Mouse (Mus musculus) CH12.LX (cell line): ENCODE data around the gene Lzts2. TPM values are rescaled to one million over a fixed set of nuclear protein-coding genes. Genes with fewer than 3 reads are reported as not detected.

Source experiments
- DNase-seq: peaks from one replicate; pipeline ENCODE4 v3.0.0-alpha.2; 2013; ENCODE audit errors: extremely low read depth
- H3K27ac ChIP-seq: 2 replicates; pipeline ENCODE4 v1.5.1; 2012; ENCODE audit warnings: low read depth, mild to moderate bottlenecking, control low read depth, moderate library complexity; ENCODE audit not compliant: insufficient read depth
- H3K27me3 ChIP-seq: replicated peaks from 2 replicates; pipeline ENCODE3; 2012; ENCODE audit warnings: inconsistent platforms
- H3K36me3 ChIP-seq, 2 experiments: replicated peaks in 1 of 2; 2 replicates each; pipeline versions ENCODE3 to v1.6.1; 2012; ENCODE audit warnings: inconsistent platforms in 1 of 2, low read length in 1 of 2, mild to moderate bottlenecking in 1 of 2, mixed read lengths in 1 of 2, moderate library complexity in 1 of 2; ENCODE audit not compliant: control insufficient read depth in 1 of 2, insufficient read depth in 1 of 2
- H3K4me1 ChIP-seq, 2 experiments: 2 replicates each; pipeline ENCODE4 v1.6.1; 2012; ENCODE audit warnings: inconsistent platforms in 1 of 2, moderate library complexity in 1 of 2; ENCODE audit not compliant: insufficient read depth in 2 of 2, control insufficient read depth in 1 of 2
- H3K4me2 ChIP-seq: 2 replicates; pipeline ENCODE4 v1.6.1; 2012; ENCODE audit warnings: low read depth, mild to moderate bottlenecking, control low read depth; ENCODE audit not compliant: poor library complexity, insufficient read depth, severe bottlenecking
- H3K4me3 ChIP-seq, 3 experiments: fragments of 150-350 bp in 1 of 3; sonication (generic) in 1 of 3; replicated peaks in 1 of 3; 2 replicates each; pipeline versions ENCODE3 to v1.5.1; 2011 to 2012; ENCODE audit warnings: low read depth in 2 of 3, low read length in 2 of 3, mild to moderate bottlenecking in 2 of 3, moderate library complexity in 2 of 3, control low read depth in 1 of 3, improper control_type of control experiment in 1 of 3, inconsistent platforms in 1 of 3, mixed read lengths in 1 of 3; ENCODE audit not compliant: poor library complexity in 1 of 3
- H3K79me2 ChIP-seq: replicated peaks from 2 replicates; pipeline ENCODE4 v1.6.1; 2012; ENCODE audit warnings: mild to moderate bottlenecking, moderate library complexity; ENCODE audit not compliant: control insufficient read depth, poor library complexity, insufficient read depth, severe bottlenecking; ENCODE audit errors: extremely low read depth
- H3K9ac ChIP-seq: 2 replicates; pipeline ENCODE4 v1.6.1; 2012; ENCODE audit warnings: low read depth, mild to moderate bottlenecking, control low read depth, moderate library complexity; ENCODE audit not compliant: insufficient read depth
- H3K9me3 ChIP-seq: replicated peaks from 2 replicates; pipeline ENCODE3; 2012; ENCODE audit warnings: low read length, inconsistent platforms, mixed read lengths
- BHLHE40 ChIP-seq: IDR thresholded peaks from 2 replicates; pipeline ENCODE4 v1.6.1; 2011; ENCODE audit warnings: mild to moderate bottlenecking, low read depth, low read length, improper control_type of control experiment
- CHD1 ChIP-seq: IDR thresholded peaks from 2 replicates; pipeline ENCODE4 v1.6.1; 2012; ENCODE audit warnings: low read depth, low read length, improper control_type of control experiment, inconsistent platforms
- CHD2 ChIP-seq: IDR thresholded peaks from 2 replicates; pipeline ENCODE4 v1.6.1; 2011; ENCODE audit warnings: low read length, improper control_type of control experiment
- CTCF ChIP-seq, 2 experiments: IDR thresholded peaks in 1 of 2; conservative IDR thresholded peaks in 1 of 2; 2 replicates each; pipeline ENCODE4 v1.5.1; 2011 to 2012; ENCODE audit warnings: low read depth in 2 of 2, low read length in 2 of 2, improper control_type of control experiment in 1 of 2, inconsistent platforms in 1 of 2, mild to moderate bottlenecking in 1 of 2, moderate library complexity in 1 of 2
- ELF1 ChIP-seq: IDR thresholded peaks from 2 replicates; pipeline ENCODE4 v1.6.1; 2014; ENCODE audit warnings: low read depth, mild to moderate bottlenecking, inconsistent platforms, low read length, improper control_type of control experiment
- EP300 ChIP-seq: IDR thresholded peaks from 2 replicates; pipeline ENCODE4 v1.6.1; 2011; ENCODE audit warnings: low read length, improper control_type of control experiment
- GABPA ChIP-seq: IDR thresholded peaks from 2 replicates; pipeline ENCODE4 v1.6.1; 2012; ENCODE audit warnings: low read depth, low read length, improper control_type of control experiment, inconsistent platforms; ENCODE audit not compliant: insufficient replicate concordance
- HCFC1 ChIP-seq: IDR thresholded peaks from 2 replicates; pipeline ENCODE4 v1.6.1; 2012; ENCODE audit warnings: low read depth, mild to moderate bottlenecking, inconsistent platforms, low read length, improper control_type of control experiment
- IRF4 ChIP-seq: IDR thresholded peaks from 2 replicates; pipeline ENCODE4 v1.6.1; 2014; ENCODE audit warnings: low read depth, mild to moderate bottlenecking, inconsistent platforms, low read length, improper control_type of control experiment
- JUND ChIP-seq: conservative IDR thresholded peaks from 2 replicates; pipeline ENCODE4 v1.6.1; 2011; ENCODE audit warnings: low read depth, low read length, improper control_type of control experiment
- MAX ChIP-seq: IDR thresholded peaks from 2 replicates; pipeline ENCODE4 v1.6.1; 2011; ENCODE audit warnings: low read length, improper control_type of control experiment
- MAZ ChIP-seq: IDR thresholded peaks from 2 replicates; pipeline ENCODE4 v1.6.1; 2012; ENCODE audit warnings: low read depth, mild to moderate bottlenecking, inconsistent platforms, low read length, improper control_type of control experiment, moderate library complexity
- MXI1 ChIP-seq: IDR thresholded peaks from 2 replicates; pipeline ENCODE4 v1.6.1; 2011; ENCODE audit warnings: mild to moderate bottlenecking, low read depth, low read length, improper control_type of control experiment
- NELFE ChIP-seq: IDR thresholded peaks from 2 replicates; pipeline ENCODE4 v1.6.1; 2011; ENCODE audit warnings: low read depth, low read length, improper control_type of control experiment
- NRF1 ChIP-seq: IDR thresholded peaks from 2 replicates; pipeline ENCODE4 v1.6.1; 2014; ENCODE audit warnings: low read depth, mild to moderate bottlenecking, inconsistent platforms, low read length, improper control_type of control experiment, moderate library complexity
- POLR2AphosphoS2 ChIP-seq: IDR thresholded peaks from 2 replicates; pipeline ENCODE4 v1.6.1; 2011; ENCODE audit warnings: low read depth, low read length, improper control_type of control experiment
- RAD21 ChIP-seq: IDR thresholded peaks from 2 replicates; pipeline ENCODE4 v1.6.1; 2011; ENCODE audit warnings: low read depth, mild to moderate bottlenecking, low read length, improper control_type of control experiment, moderate library complexity
- SIN3A ChIP-seq: IDR thresholded peaks from 2 replicates; pipeline ENCODE4 v1.6.1; 2012; ENCODE audit warnings: low read length, improper control_type of control experiment, inconsistent platforms
- SMC3 ChIP-seq: IDR thresholded peaks from 2 replicates; pipeline ENCODE4 v1.6.1; 2011; ENCODE audit warnings: low read depth, low read length, improper control_type of control experiment
- TCF12 ChIP-seq: IDR thresholded peaks from 2 replicates; pipeline ENCODE4 v1.6.1; 2014; ENCODE audit warnings: low read depth, mild to moderate bottlenecking, inconsistent platforms, low read length, improper control_type of control experiment
- UBTF ChIP-seq: IDR thresholded peaks from 2 replicates; pipeline ENCODE4 v1.6.1; 2012; ENCODE audit warnings: low read depth, mild to moderate bottlenecking, inconsistent platforms, low read length, improper control_type of control experiment, moderate library complexity
- USF1 ChIP-seq: IDR thresholded peaks from 2 replicates; pipeline ENCODE4 v1.6.1; 2014; ENCODE audit warnings: low read depth, mild to moderate bottlenecking, inconsistent platforms, low read length, improper control_type of control experiment
- ZMIZ1 ChIP-seq: IDR thresholded peaks from 2 replicates; pipeline ENCODE4 v1.6.1; 2012; ENCODE audit warnings: low read depth, mild to moderate bottlenecking, inconsistent platforms, low read length, improper control_type of control experiment
- dilution Hi-C: fragments of 300-500 bp; cut with MboI; formaldehyde crosslinking; loops from 2 replicates; pipeline ENCODE4 v1.14.3; 2020; ENCODE audit warnings: low sequenced_read_pairs; ENCODE audit not compliant: extremely low pct_unique_long_range_greater_than_20kb, extremely low pct_ligation_motif_present
- in situ Hi-C: fragments of 300-500 bp; cut with MboI; formaldehyde crosslinking; loops from 3 replicates; pipeline ENCODE4 v1.14.3; 2019; ENCODE audit warnings: low sequenced_read_pairs, low pct_ligation_motif_present, low pct_unique_long_range_greater_than_20kb, mixed read lengths
- polyA plus RNA-seq: library from polyadenylated mRNA; unstranded; fragments of >175 nt; gene quantifications from 2 replicates; pipeline ENCODE4 v1.2.1, GENCODE M21; 2012; ENCODE audit warnings: low read depth; ENCODE audit not compliant: insufficient read length
- total RNA-seq, 2 experiments: library from RNA; depleted of rRNA; stranded (reverse); fragments of 300-350 nt in 1 of 2; fragments of >200 nt in 1 of 2; gene quantifications; 2 replicates each; pipeline ENCODE4 v1.2.3; 2012 to 2014

Gene Lzts2
- total and polyA plus RNA-seq, 3 experiments = 0.68 to 22.1 (median 2.2) TPM

- Histone ChIP-seq H3K79me2 (peaks cover 5% of the 10 kb centered on the region; the same call in 1 of the 2 replicates), H3K9ac (peak overlapping the region; percentile 87), H3K36me3 (peaks cover 2 to 10% of the 10 kb centered on the region in 2 experiments), H3K4me3 (peak overlapping the region; percentile 28 to 72 (median 41)), H3K9me3 (no peaks in the 10 kb centered on the region), H3K27ac (peak overlapping the region; percentile 73), H3K27me3 (peaks cover 40% of the 10 kb centered on the region), H3K4me2 (peak overlapping the region; percentile 77), H3K4me1 (peaks cover 23 to 43% of the 10 kb centered on the region in 2 experiments)
- DNase-seq = no peak
- no peak for TF ChIP-seq ELF1
- peak; percentile 34; the same call in 1 of the 2 replicates for TF ChIP-seq MAZ
- TF ChIP-seq POLR2AphosphoS2 = no peak
- peak; percentile 25 for TF ChIP-seq SMC3
- peak; percentile 35; the same call in 1 of the 2 replicates for TF ChIP-seq SIN3A
- TF ChIP-seq MAX = 0 out of 2 replicates have a peak, but pooled peaks have one; percentile 4
- 0 out of 2 replicates have a peak, but pooled peaks have one; percentile 54 for TF ChIP-seq UBTF
- TF ChIP-seq CTCF (conservative IDR thresholded peaks at IDR 0.05 in 1 of 2, IDR thresholded peaks at IDR 0.05 in 1 of 2; ENCODE audit: low read depth in 2 of 2, low read length in 2 of 2) = peak in 1 of 2 experiments; percentile 46; a peak in 2 of 4 replicates
- in situ Hi-C loops = no loop called here
- dilution Hi-C loops = no loop called here
Observed at GRCm38 (mm10) chr19:45017216-45017771, 3.1 kb downstream of the Lzts2 start.

- H3K4me1 ChIP-seq = peaks cover 23 to 43% of the 10 kb centered on the region in 2 experiments
- DNase-seq = no peak
Observed at GRCm38 (mm10) chr19:45017909-45018308, 3.7 kb downstream of the Lzts2 start.

More at GRCm38 (mm10) chr19:45017909-45018308, 3.7 kb downstream of the Lzts2 start:
- H3K79me2 ChIP-seq = peaks cover 5% of the 10 kb centered on the region; the same call in 1 of the 2 replicates
- no peaks in the 10 kb centered on the region for H3K9me3 ChIP-seq
- H3K27me3 ChIP-seq = peaks cover 44% of the 10 kb centered on the region
- peak overlapping the region; percentile 77 for H3K4me2 ChIP-seq
- in situ Hi-C loops = no loop called here
- H3K4me3 ChIP-seq = peak overlapping the region; percentile 20 to 72 (median 36)
- no peak for TF ChIP-seq ZMIZ1
- TF ChIP-seq CHD2 = peak; percentile 38; the same call in 1 of the 2 replicates
- peak; percentile 14; the same call in 1 of the 2 replicates for TF ChIP-seq HCFC1
- no peak for TF ChIP-seq POLR2AphosphoS2
- TF ChIP-seq EP300 = no peak
- TF ChIP-seq NRF1 = peak; percentile 49
- no peak for TF ChIP-seq JUND
- no peak for TF ChIP-seq USF1
- TF ChIP-seq GABPA = no peak
- peak; percentile 77 for TF ChIP-seq BHLHE40
- TF ChIP-seq MXI1 = peak; percentile 28; the same call in 1 of the 2 replicates
- TF ChIP-seq NELFE = 0 out of 2 replicates have a peak, but pooled peaks have one; percentile 23
- 0 out of 2 replicates have a peak, but pooled peaks have one; percentile 6 for TF ChIP-seq TCF12
- 0 out of 2 replicates have a peak, but pooled peaks have one; percentile 32 for TF ChIP-seq MAZ
- TF ChIP-seq IRF4 = 0 out of 2 replicates have a peak, but pooled peaks have one; percentile 23
- TF ChIP-seq CHD1 = no peak
- TF ChIP-seq RAD21 = no peak
- H3K36me3 ChIP-seq = peaks cover 0 to 4% of the 10 kb centered on the region in 2 experiments
- peak overlapping the region; percentile 87 for H3K9ac ChIP-seq
- dilution Hi-C loops = no loop called here
- peak overlapping the region; percentile 31; the same call in 1 of the 2 replicates for H3K27ac ChIP-seq
